Mouse (Mus musculus): ENCODE data around the gene Tbkbp1. TPM values are rescaled to one million over a fixed set of nuclear protein-coding genes. Genes with fewer than 3 reads are reported as not detected.
"Not testable (repeated sequence)": the region's sequence is repeated elsewhere in the genome, so short reads cannot be mapped to it uniquely, and the experiment has no call there.

Gene Tbkbp1
- 10 to 100 TPM; 54.4 to 60.4 TPM for total RNA-seq (2021)
- long read RNA-seq, partial matches to known transcripts: 9 of 20 reads
- long read RNA-seq, other reads (novel, unspliced or antisense): 10 of 20 reads

- peak; percentile 70 to 83 for DNase-seq (ENCODE audit: low spot score in 2 of 2)
Measured at GRCm38 (mm10) chr11:97151343-97151801, at the start of gene Tbkbp1. Gene Tbkbp1 (minus strand): TSS chr11:97151495.

DNA sequence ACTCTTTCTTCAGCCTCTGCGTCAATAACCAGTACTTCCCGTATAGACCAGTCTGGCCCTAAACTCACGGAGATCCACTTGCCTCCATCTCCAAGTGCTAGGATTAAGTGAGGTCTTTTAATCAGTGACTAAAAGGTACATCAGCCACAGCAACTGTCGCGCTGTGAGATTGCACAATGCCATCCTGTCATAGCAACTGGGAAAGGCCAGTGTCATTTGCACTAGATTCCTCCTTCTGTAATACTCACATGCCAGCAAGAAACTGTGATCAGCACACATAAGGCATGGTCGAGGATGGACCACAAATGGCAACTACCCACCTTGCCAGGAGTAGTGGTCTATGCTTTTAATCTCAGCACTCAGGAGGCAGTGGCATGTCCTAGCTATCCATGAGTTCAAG, 48.2 kb upstream of the Tbkbp1 start:
- no peak for DNase-seq (ENCODE audit: low spot score in 2 of 2)

GRCm38 (mm10) chr11:97198601-97199000, 47.3 kb upstream of the Tbkbp1 start:
- DNase-seq (ENCODE audit: low spot score in 2 of 2): peak; percentile 30 to 35

- DNase-seq (ENCODE audit: low spot score in 2 of 2): no peak
Measured at GRCm38 (mm10) chr11:97197021-97197420, 45.7 kb upstream of the Tbkbp1 start.

- no peak for DNase-seq (ENCODE audit: low spot score in 2 of 2)
Measured at GRCm38 (mm10) chr11:97196541-97196940, 45.2 kb upstream of the Tbkbp1 start.

- DNase-seq (ENCODE audit: low spot score in 2 of 2): no peak
Measured at GRCm38 (mm10) chr11:97192621-97192951, 41.3 kb upstream of the Tbkbp1 start.

DNA sequence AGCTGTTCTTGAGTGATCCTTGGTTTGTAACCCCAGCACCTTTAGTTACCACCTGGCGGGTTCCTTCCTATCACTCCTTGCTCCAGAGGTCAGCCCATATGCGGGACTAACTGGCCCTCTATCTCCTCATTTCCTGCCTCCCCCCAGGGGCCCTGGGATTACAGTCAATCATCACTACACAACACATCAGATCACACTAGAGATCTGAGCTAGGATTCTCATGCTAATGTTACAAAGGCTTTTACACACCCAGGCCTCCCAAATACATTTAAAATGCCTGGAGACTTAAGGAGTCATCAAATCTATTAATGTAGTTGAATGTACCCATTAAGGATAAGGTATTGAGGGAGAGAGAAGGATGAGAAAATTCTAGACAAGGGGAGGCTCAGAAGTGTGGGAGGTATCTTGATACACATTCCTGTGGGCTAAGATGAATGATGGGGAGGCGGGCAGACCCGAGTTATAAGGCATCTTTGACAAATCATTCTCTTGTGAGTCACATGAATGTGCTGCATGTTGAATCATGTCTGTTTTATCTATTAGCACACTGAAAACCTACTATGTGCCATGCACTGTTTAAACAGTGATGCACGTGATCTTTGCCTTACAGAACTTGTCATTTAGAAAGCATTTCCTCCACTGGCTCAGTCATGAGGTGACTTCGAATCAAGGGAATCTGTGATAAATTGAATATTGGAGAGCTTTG, 40.8 kb upstream of the Tbkbp1 start:
- no peak for DNase-seq (ENCODE audit: low spot score in 2 of 2)

DNA sequence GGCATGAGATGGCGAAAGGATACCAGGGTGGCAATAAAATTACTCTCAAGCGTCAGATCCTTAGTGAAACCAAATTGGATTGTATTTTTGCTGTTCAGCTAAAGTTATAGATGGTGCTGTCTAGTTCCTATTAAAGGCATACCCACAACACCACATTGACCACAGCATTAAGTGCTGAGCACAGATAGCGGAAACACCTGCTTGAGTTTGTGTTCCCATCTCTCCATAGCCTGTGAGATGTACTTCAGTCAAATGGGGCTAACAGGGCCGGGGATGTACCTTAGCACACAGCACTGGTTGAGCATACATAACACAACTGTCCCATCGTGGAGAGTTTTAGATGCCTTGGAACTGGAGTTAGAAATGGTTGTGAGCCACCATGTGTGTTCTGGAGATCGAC, 39.7 kb upstream of the Tbkbp1 start:
- no peak for DNase-seq (ENCODE audit: low spot score in 2 of 2)

DNA sequence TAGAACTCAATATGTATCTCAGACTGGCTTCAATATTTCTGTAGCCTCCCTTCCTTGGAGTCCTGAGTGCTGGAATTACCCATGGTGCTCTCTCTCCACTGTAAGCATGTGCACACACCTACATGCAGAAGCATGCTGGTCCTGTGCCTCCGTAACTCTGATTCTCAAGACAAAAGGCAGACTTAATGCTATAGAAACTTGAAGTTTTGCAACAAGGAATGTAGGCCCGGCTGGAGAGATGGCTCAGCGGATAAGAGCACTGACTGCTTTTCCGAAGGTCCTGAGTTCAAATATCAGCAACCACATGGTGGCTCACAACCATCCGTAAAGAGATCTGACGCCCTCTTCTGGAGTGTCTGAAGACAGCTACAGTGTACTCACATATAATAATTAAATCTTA, 38.4 kb upstream of the Tbkbp1 start:
- DNase-seq (ENCODE audit: low spot score in 2 of 2): not testable (repeated sequence)

DNA sequence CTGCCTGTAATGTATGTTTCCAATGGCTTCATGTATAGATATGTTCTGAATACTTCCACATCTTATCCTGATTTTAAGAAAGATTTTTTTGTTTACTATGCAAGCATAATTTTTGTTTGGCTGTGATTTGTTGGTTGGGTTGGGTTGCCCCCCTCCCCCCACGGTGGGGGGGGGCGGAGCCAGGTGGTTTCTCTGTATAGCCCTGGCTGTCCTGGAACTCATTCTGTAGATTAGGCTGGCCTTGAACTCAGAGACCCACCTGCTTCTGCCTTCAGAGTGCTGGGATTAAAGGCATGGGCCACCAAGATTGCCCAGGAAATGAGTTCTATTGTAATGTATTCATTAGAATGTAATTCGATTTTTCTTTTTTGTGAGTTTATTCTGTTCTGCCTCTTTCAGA, 37.9 kb upstream of the Tbkbp1 start:
- no peak for DNase-seq (ENCODE audit: low spot score in 2 of 2)

DNA sequence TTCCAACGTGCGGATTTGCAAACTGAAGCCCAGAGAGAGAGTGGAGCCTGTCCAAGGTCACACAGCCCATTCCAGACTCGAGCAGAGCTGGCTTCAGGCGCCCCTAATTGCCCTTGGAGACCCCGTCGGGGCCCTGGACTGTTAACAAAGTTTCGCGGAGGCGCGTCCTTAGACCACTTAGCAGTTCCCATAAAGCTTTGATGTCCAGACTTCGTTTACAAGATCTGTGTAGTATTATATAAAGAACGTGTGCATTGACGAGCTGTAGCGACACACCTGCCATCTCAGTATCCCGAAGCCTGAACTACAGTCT, 37.3 kb upstream of the Tbkbp1 start:
- DNase-seq (ENCODE audit: low spot score in 2 of 2): no peak

GRCm38 (mm10) chr11:97187764-97188642, 36.7 kb upstream of the Tbkbp1 start, which contains the start of gene Kpnb1:
Gene Kpnb1 (minus strand): TSS chr11:97187881.
- peak; percentile 97 to 99 for DNase-seq (ENCODE audit: low spot score in 2 of 2)

GRCm38 (mm10) chr11:97186947-97187763, 35.9 kb upstream of the Tbkbp1 start:
- peak; percentile 98 to 99 for DNase-seq (ENCODE audit: low spot score in 2 of 2)

DNA sequence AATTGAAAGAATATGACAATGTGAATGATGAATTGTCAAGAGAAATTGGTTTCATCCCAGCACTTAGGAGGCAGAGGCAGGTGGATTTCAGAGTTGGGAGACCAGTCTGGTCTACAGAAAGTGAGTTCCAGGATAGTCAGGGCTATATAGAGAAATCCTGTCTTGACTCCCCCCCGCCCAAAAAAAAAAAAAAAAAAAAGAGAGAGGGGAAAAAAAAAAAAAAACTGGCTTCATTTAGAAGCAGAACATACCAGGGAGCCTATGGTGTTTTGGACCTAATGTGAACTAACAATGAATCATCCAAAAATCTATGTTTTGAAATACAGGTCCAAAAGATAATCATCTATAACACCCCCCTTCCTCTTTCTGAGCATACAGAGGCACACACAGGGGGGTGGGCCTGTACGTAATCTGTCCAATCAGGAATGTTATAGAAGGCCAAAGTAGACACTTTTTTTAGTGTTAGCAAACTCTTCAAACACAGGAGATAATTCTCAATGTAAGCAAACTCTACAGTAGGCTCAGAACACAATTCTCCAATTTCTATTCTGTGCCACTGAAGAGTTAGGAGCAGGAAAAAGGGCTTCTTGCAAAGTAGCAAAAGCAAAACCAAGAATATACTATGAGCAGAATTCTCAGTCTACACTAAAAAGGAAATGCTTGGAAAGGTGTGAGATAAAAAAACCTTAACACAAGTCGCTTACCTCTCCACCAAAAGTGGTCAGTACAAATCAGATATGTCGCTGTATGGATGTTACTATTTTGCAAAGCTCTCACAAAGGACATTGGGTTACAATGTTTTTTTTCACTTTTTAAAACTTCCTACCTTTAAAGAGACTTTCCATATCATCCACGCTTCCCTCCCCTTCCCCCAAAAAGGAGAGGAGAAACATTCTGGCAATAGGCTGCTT, 34.7 kb upstream of the Tbkbp1 start:
- no peak for DNase-seq (ENCODE audit: low spot score in 2 of 2)

DNA sequence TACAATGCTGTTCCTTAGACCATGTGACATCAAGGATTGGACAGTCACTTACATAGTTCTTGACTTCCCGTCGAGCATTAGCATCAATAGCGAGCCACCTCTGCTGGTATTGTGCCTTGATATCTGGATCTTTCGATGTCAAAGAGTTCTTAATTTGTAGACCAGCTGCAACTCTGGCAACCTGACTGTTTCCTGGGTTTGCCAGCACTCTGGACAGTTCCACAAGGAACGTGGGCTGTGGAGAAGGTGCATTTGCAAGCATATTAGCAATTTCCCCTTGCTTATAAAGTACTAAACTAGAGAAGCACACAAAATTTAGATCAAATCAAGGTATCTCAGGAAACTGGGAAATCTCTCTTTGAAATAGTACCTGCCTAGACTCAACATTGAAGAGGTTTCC, 33.6 kb upstream of the Tbkbp1 start:
- no peak for DNase-seq (ENCODE audit: low spot score in 2 of 2)

GRCm38 (mm10) chr11:97182446-97182845, 31.2 kb upstream of the Tbkbp1 start:
- no peak for DNase-seq (ENCODE audit: low spot score in 2 of 2)

DNA sequence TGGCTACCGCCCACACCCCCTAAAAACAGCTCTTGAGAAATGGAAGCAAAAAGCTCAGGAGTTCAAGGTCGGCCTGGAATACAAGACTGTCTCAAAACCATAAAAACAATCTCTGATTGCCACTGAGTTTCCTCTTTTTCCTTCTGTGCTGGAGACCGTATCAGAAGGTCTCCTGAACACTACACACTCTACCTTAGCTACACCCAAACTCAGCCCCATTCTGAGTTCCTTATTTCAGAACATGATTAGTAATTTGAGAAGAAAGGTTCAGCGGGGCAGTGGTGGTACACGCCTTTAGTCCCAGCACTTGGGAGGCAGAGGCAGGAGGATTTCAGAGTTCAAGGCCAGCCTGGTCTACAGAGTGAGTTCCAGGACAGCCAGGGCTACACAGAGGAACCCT, 29.8 kb upstream of the Tbkbp1 start:
- DNase-seq (ENCODE audit: low spot score in 2 of 2): no peak

- DNase-seq (ENCODE audit: low spot score in 2 of 2): no peak
Measured at GRCm38 (mm10) chr11:97178198-97178597, 26.9 kb upstream of the Tbkbp1 start.

DNA sequence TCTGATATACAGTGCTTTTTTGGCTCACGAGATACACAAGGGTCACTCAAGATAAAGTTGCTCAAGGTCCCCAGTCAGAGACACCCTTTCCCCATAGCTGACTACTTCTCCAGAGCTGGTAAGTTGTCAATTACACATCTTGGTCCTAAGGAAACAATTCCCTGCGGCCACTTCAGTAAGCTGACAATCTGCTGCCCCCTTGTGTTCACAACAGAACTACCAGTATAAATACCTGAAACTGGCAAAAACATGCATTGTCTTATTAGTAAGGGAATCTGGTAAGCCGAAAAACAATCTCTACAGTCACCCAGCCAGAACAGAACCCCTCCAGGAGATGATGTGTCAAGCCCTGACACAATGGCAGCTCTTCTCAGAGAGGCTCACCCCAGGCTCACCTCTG, 25.6 kb upstream of the Tbkbp1 start:
- DNase-seq (ENCODE audit: low spot score in 2 of 2): peak; percentile 26 to 46

DNA sequence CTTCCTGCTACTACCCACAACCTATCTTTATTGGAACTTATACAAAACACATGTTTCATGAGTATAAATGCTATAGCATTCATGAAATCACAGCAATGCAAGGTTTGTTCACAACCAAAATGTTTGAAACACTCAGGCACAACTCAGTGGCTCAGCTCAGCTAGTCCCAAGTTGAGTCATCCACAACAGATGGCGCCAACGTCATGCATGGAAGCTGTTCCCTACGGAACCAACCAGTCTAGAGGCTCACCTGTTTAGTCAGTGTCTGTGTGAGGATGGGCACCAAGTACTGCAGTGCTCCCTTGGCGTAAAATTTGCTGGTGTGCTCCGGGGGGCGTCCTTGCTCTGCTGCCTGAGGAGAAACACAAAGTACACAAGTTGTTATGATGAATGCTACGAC, 24.2 kb upstream of the Tbkbp1 start:
- DNase-seq (ENCODE audit: low spot score in 2 of 2): no peak

DNA sequence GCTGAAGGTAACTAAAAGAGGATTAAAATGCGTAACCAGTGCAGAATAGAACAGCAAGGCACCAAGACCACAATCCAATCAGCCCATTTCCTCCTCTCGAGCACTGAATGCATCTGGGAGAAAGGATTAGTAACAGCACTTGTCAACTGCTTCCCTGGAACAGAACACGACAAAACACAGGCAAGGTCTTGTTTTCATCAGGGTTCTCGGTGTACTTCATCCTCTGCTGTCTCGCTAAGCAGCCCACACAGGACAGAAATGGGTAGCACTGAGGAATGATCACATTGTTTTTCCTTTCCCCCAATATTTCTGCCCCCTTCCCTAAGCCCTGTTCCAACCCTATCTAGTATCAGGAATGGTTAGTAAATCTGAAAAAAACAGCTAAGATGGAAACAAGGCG, 9.0 kb upstream of the Tbkbp1 start:
- no peak for DNase-seq (ENCODE audit: low spot score in 2 of 2)
